Mouse (Mus musculus): ENCODE measurements around the gene Olfr1301.

Gene Olfr1301

GRCm38 (mm10) chr2:111750706-111751105 is at the start of gene Olfr1301:
Gene Olfr1301, plus strand, starts transcription at chr2:111751006.
- DNase-seq (ENCODE audit: low spot score) = no peak

DNA sequence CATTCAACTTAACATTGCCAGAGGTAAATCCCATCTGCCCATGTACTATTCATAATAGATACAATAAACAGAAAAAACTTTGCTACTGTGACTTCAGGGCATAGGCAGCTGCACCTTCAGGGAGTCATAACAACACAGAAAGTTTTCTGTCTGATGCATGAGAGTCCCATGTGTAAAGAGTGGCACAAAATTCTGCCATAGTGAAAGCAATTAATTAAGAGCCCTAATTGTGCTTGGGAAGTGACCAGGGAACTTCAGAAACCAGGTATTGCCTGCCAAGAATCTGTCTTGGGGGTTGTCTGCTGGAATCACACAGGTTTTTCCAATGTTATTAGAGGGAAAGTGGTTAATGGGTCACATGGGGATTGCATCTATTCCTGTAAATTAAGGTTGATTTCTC is 24.1 kb upstream of the Olfr1301 start:
- DNase-seq (ENCODE audit: low spot score) = no peak

DNA sequence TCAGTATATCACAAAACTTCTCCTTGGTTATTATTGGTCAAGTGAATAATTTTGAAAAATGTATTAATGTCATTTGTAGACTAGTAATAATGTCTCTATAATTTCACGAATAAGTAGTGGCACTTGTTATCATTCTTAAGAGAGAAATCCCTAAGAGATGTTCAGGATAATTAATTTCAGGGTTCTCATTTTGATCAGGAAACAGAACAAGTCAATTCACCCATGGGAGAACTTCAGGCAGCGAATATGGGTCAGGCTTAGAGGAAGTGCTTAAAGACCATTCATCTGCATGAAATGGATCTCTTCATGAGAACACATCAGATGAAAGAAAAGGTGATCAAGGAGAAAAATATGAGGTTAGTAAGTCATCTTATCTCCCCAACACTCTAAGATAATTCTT is 26.3 kb downstream of the Olfr1301 start, which contains the start of gene Olfr1302:
Gene Olfr1302, plus strand, starts transcription at position 301 of the 400 bp plus-strand sequence.
- DNase-seq (ENCODE audit: low spot score) = no peak

All from ovary, postnatal 14 days (tissue).